Mouse (Mus musculus) cerebellum, postnatal 25 days (tissue): ENCODE measurements around the gene Fam57b.

ENCODE experiments used
- DNase-seq, 2 experiments: peaks; one replicate each; pipeline ENCODE4 v3.0.0; 2021; ENCODE audit warnings: mixed read lengths in 2 of 2

Gene Fam57b

DNA sequence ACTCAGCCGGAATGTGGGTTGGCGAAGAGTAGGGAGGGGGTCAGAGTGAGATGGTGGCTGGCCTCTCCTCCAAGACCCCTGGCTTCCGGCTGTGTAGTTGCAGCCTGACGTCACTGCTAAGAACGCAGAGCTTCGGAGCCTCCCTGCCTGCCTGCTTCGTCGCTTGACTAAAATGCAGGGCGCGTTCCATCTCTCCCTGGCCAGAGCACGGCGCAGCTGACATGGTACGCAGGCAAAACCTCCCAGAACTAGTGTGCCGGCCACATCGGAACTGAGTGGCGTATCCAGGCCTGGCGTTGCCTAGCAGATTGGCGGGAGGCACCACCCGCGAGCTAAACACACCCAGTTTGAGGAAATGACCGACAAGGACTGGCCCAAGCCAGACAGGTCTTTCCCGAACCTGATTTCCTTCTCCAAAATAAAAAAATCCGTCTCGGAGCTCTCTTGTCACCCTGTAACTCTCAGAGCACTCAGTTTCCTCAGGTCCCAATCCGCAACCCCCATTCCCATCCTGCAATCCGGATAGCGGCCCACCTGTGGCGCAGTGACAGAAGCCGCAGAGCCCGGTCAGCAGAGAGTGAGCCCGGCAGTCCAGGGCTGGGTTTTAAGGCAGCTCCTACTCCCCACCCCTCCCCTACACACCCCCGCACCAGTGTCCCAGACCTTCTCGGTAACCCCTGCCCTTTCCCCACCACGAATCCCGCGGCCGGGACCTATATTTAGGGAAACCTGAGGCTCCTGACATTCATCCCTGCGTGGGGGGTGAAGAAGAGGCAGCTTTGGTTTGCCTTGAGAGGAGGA is 2.2 kb downstream of the Fam57b start:
- peak; percentile 86 to 89 for DNase-seq

DNA sequence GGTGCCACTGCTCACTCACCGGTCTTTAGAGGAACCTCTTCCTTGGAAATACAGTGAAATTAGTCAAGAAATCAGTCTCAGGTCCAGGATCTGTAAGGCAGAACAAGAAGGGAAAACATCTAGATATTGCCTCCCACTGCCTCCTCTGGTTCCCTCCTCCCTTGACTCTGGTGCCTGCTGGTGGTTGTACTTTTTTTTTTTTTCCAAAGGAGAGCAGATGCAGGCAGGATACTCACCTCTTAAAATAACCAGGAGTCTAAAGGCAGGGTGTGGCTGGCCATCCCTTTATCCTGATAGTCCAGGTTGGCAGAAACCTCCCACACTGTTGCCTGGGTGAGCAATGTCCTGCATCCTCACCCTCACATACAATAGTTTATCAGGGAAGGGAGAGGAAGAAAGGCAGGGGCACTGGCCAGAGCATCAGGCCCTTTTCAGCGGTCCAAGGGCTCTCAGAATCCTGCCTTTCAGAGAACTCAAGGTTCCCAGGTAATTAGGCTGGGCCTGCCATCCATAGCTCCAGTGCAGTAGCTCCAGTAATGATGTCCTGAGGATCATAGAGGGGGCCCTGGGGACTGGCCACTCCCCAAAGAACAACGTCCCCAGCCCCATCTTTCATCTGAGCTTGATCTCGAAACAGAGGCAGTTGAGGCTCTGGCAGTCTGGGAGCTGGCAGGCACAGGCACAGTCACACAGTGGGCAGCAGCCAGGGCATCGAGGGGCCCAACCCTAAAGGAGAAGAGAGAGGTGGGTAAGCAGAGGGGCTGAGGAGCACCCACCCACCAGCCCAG is 3.0 kb downstream of the Fam57b start:
- DNase-seq, result peak; percentile 50 to 52

DNA sequence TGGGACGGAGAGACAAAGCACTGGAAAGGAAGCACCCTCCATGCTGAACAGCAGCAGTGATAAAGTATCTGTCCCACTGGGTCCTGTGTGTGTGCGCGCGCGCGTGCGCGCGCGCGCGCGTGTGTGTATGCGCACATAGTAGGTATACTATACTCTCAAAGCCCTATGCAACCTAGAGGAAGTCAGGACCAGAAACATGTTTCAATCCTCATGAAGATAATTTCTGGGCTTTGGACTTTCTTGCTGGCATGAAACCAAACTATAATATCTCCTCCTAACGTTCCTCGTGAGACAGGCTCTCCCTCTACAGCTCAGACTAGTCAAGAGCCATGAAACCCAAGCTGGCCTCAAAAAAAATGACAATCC is 3.6 kb downstream of the Fam57b start:
- DNase-seq, result no peak

DNA sequence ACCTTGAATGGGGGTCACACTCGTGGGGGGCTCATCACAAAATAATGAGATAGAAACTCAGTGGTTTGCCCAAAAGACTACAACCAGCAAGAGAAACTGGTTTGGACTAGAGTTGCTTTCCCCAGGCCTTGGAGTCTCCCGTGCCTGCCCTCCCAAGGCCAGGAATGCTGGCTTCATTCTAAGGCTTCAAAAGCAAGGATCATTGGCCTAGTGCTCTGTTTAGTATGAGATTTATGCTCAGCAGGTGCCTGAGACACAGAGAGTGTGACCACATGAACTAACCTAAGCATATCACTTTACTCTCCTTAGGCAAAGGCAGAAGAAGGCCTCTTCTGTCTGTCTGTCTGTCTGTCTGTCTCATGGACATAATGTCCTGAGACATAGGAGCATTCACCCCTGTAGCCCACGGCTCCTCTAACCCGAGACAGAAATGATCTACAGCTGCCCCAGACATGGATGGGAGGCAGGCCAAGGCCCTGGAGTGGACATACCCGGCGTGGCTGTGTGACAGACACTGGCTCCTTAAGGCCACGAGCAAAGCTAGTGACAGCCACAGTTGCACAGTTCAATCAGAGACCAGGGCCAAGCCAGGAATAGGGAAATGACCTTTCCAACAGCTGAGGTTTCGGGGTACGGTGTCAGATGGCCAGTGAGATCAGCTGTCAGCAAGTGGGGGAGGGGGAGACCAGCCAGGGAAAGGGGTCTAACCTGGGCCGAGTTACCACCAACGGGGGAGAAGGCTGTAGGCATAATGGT is 4.8 kb downstream of the Fam57b start:
- no peak for DNase-seq

DNA sequence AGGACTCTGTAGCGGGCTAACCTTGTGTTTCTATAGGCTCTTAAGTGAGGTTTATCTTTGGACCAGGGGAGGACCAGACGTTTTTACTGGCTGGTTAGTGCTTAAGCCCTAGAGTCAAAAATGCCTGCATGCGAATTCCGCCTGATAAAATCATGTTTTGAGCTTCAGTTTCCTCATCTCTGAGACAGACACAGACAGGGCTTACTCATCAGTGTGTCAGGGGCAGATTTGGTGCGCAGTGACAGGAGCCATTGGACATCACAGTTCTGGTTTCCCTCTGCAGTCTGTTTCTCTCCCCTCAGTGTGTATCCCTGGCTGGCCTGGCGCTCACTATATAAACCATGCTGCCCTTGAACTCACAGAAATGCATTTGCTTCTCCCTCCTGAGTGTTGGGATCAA is 5.7 kb downstream of the Fam57b start:
- no peak for DNase-seq

DNA sequence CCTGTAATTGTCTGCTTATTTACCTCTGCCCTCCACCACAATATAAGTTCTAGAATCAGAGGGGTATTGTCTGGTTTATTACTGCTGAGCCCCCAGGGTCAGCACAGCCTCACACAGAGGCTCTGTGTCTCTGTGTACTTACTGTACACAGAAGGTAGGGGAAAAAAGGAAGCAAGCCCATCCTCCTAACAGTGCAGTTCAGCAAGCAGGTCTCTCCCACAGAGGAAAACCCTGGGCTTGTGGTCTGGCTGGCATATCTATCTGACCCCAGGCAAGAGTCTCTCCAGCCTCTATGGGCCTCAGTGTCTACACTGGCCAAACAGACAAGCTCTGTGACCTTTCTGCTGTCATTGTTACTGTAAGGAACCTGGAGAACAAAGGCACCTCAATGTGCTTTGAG is 6.3 kb downstream of the Fam57b start:
- DNase-seq, result no peak

DNA sequence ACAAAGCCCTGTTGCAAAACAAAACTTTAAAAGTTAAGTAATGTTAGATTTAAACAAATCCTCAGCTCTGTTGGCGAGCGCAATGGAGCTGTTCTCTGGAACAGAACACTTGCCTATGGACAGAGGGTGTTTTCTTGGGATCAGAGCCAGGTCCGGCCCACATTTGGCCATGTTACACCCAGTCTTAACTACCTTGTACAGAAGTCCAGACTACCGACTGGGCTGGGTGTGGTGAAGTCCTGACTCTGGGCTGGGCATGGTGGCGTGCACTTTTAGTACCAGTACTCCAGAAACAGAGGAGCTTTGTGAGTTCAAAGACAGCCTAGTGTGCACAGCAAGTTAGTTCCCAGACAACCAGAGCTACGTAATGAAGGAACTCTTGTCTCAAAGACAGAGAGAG is 9.5 kb downstream of the Fam57b start:
- no peak for DNase-seq

DNA sequence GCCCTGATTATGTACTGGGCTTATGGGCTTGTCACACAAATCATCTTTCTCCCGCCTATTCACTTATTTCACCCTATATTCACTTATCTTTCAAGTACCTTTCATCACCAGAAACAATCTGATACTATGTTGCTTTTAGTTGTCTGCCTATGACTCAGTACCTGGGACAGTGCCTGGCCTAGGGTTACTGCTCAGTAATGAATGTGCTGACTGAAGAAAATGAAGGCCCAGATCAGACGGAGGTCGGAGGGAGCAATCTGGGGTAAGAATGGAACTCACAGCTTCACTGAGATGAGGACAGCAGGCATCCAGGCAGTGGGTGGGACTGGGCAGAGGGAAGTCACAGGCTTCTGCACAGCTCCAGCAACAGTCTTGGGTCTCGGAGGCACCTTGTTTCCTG is 9.9 kb downstream of the Fam57b start:
- no peak for DNase-seq

DNA sequence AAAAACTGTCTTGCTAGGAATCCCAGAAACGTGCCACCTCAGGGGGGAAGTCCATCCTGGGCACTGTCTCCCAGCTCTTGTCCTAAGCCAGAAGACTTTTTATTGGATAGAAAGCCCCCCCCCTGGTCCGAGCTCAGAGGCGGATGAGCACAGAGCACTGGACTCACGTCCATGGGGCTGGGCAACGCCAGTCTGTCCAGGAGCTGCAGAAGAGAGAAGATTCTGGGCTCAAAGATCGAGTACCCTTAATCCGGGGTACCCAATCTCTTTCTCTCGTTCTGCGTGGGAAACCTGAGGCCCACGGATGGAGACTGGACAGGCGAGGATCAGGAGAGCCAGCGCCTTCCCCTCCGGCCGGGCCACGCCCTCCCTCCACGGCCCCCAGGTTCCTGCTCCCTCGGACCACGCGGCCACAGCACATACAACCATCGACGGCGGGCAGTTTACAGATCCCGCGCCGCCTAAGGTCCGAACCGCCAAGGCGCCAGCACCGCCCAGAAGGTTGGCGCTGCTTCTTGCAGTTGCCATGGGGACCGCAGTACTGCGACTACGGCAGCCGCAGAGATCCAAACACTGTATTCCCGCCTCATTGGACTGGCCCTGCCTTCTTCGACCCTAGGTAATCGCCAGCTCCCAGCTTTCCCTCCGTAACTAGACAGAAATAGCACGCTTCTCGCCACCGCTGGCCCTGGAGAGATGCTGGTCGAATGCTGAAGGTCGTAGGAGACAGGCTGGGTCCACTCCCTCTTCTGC is 11.4 kb downstream of the Fam57b start:
- peak; percentile 95 for DNase-seq

DNA sequence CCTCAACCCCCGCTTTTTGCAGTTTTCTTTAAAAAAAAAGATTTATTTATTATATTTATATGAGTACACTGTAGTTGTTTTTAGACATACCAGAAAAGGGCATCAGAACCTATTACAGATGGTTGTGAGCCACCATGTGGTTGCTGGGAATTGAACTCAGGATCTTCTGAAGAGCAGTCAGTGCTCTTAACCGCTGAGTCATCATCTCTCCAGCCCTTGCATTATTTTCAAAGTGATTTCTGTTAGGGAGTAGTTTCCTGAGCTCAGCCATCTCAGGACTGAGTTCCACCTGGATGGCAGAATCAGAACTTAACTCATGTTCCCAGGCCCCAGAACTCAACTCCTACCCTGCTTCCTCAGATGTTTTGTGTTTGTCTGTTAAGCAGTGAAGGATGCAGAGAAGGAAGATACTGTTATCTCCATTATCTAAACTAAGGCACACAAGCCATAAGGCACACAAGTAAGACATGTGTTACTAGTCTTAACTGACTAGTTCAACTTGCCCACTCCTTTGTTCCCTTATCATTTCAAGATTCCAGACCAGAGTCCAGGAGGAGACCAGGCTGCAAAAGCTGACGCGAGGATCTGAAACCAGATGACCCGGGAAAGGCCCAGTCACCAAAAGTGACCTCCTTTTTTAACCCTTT is 12.4 kb downstream of the Fam57b start:
- no peak for DNase-seq

DNA sequence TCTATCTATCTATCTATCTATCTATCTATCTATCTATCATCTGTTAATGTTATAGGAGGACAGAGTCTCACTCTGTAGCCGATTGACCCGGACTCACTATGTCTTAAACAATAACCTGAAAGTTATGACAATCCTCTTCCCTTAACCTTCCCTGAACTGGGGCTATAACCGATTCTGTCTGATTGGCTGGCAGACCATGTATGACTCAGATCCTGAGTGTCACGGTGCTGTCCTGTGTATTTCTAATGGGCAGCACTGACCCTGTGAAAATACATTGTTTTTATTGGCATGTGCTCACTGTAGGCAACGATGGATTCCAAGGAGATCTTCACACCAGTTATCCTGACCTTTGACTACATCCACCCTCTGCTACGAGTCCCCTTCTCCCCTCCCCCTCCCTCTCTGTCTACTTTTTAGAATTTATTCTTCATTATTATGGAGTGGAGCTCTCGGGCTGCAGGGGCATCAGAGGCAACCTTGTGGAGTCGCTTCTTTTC is 18.3 kb downstream of the Fam57b start:
- no peak for DNase-seq

DNA sequence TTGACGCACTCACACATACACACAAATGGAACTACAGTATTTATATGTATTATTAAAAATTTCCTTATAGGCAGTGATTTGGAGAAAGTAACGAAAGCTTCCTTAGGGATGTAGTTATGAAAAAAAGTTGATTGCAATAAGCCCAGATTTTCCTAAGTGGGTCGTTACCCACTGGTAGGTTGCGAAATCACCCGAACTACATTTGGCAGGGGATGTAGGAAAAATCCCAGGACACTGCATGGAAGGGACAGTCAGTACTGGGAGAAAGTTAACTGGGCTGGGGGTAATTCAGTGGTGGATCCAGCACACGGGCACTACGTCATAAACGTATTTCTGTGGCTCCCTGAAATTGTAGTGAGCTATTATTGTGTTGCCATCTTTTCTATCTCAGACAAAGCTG is 19.0 kb downstream of the Fam57b start:
- DNase-seq, result no peak

DNA sequence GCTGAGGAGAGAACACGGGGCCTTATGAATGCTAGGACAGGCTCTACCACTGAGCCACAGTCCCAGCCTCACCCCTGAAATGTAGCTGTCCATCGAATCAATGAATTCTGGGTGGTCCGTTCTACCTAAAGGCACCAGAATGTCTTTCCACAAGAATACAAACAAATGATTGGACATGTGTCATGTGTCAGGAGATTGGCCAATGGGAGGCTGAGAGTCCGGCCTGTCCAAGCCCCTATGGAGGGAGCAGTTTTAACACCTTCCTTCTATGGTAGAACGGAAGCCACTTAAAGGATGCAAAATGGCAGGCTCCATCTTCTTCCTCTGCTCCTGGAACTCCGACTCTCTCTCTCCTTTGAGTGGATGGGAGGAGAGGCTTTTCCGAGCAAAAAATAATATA is 20.1 kb downstream of the Fam57b start:
- DNase-seq, result no peak

DNA sequence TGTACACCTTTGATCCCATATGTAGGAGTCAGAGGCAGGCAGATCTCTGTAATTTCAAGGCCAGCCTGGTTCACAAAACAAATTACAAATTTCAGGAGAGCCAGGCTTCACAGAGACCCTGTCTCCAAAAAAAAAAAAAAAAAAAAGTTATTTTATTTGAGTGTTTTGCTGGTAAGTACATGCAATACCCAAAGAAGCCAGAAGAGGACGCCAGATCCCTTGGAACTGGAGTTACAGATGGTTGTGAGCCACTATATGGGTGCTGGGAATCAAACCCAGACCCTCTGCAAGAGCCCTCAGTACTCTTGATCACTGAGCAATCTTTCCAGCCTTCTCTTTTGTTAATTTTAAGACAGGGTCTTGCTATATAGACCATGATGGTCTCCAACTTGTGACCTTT is 21.4 kb downstream of the Fam57b start:
- DNase-seq, result no peak

DNA sequence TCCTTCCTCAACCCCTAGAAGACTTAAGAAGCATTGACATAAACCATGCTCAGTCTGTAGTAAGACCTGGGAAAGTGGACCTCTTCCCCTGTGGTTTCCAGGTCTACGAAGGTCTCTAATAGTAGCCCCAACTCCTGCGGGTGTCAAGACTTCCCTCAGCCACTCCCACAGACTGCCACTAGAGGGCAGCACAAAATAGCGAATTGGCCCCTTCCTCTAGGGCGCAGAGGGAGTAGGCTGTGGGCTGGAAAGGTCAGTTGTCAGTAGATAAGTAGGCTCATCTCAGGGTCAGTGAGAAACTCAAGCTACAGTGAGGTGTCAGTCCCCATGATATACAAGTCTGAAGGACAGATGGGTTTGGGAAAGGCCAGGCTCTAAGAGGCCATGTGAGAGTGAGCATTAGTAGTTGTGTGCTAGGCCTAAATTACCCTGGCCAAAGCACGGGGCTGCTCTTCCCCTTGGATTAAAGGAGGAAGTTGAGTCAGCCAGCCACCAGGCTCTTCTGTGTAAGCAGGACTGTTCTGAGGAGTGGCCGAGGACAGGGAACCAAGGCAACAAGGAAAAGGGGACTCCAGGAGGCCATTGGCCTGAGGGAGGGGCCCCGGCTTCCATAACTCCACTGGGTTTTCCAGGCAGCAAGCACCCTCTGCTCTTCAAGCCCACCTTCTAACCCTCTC is 24.5 kb downstream of the Fam57b start:
- peak; percentile 93 to 94 for DNase-seq

DNA sequence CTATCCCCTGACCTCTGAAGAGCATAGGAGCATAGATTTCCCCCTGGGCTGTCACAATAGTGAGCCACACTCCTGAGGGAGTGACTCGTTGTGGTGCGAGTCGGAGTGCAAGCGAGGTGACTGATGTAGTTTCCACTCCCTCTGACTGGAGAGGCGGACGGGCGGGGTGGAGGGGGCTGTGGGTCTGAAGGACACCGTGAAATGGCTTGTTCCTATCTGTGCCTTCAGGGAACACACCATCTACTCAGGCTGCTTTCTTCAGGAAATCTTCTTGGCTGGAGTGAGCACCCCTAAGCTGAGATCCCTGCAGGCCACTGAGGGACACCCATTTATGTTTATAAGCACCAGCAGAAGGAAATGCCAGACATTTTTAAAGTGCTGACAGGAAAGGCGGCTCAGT is 25.3 kb downstream of the Fam57b start:
- peak; percentile 69 to 74 for DNase-seq

DNA sequence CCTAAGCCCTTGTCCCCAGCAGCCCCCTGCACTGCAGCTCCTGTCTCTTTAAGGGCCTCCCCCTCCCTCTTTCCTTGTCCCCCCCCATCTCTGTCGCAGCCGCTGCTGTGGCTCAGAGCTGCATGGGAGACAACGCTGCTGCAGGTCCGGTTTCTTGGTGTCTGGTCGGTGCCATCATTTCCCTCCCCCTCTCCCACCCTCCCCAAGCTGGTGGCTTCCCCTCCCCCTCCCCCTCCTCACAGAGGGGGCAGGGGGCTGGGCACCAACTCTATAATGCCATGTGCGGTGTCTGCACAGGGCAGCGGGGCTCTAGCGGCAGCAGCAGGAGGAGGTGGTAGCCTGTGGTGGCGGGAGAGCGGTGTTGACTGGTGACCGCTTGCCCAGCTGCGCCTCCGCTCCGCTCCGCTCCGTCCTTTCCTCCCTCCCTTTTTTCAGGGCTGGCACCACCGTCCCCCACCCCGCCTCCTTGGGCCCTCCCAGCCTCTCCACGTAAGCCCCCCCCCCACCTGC is 25.8 kb downstream of the Fam57b start:
- DNase-seq, result peak; percentile 76 to 82

DNA sequence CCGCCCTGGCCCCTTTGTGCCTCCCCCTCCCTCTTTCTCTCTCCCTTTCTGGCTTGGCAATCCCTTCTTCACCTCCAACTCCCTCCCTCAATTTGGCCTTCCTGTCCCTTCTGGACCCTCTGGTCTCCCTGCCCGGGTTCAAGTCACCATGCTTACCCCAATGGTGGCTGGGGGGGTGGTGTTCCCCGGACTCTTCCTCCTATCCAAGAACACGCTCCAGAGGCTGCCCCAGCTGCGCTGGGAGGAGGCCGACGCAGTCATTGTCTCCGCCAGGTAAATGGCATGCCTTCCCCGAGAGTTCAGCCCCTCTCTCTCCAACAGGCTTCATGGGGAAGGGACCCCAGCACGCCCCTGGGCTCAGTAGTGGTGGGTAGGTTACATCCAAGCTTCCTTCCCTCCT is 26.5 kb downstream of the Fam57b start:
- peak; percentile 53 for DNase-seq

DNA sequence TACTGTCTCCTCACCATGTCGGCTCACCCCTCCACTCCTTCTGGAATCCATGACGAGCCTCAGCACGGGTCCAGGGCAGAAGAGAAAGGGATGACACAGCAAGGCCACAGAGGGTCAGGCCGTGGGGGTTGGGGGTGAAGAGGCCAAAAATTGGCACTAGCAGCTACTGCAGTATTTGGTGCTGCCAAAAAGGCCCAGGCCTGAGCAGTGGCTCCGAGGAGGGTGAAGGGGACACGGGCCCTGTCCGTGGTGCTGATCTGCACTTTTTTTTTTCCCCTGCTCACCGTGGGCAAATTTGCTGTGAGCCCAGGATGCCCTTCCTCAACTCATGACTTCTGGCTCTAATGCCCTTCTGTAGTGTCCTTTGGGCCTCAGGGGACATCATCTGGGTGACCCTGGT is 27.9 kb downstream of the Fam57b start:
- peak in 1 of 2 experiments; percentile 40 for DNase-seq

DNA sequence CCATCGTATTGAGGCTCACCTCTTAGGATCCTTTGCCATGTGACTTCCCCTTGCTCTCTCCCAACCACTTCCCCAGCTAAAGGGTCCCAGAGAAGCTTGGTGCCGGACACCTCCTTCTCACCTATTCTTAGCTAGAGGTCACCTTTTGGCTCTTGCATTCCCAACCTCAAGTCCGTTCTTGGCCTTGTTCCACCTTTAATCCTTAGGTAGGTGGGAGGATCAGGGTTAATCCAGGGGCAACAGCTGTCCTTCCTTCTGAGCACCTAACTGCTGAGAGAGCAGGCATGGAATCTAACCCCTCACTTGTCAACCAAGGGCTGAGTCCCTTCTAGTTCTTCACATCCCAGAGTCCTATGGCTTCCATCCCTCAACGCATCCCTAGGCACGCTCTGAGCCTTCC is 28.5 kb downstream of the Fam57b start:
- DNase-seq, result no peak

DNA sequence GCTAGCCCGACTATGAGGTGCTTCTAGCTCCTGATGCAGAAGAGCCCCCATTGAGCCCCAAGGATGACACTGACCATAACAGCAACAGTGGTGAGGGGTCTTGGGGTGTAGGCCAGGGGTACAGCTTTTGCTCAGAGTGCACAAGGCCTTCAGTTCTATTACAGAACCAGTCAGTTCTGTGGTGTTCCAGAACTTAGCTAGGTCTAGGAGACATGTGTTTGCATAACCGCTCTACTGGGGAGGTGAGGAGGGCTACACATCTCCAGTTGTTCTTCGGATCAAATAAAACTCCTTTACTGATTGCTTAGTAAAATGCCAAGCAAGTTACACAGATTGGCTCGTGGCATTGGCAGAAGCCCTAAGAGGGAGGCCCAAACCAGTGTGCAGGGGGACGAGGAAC is 34.1 kb downstream of the Fam57b start, which contains the start of gene 4930451I11Rik:
4930451I11Rik (minus strand) TSS at position 101 of the 400 bp plus-strand sequence.
- DNase-seq, result no peak
